Mouse (Mus musculus): ENCODE measurements at regions not wholly inside any gene's neighbourhood (a gene's known extent, or its start where the extent isn't known, plus 50 kb on each side); places are given as distances from the start of the nearest gene placed in this dataset.

DNA sequence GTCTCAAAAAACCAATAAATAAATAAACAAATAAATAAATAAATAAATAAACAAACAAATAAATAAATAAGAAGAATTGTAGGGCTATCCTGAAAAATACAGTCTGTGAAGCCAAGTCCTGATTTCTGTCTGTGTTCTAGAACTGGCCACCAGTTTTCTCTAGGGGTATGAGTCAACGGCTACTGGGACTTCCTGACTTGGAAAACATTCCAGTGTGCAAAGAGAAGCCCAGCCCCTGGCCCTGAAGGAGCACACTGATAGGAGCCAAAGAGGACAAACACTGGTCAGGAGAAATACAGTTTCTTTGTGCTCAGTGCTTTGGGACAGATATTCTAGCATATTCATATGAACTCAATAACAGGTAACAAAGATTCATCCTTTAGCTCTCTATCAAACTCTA, 271.3 kb upstream of the Thbs1 start:
- no peak for DNase-seq

DNA sequence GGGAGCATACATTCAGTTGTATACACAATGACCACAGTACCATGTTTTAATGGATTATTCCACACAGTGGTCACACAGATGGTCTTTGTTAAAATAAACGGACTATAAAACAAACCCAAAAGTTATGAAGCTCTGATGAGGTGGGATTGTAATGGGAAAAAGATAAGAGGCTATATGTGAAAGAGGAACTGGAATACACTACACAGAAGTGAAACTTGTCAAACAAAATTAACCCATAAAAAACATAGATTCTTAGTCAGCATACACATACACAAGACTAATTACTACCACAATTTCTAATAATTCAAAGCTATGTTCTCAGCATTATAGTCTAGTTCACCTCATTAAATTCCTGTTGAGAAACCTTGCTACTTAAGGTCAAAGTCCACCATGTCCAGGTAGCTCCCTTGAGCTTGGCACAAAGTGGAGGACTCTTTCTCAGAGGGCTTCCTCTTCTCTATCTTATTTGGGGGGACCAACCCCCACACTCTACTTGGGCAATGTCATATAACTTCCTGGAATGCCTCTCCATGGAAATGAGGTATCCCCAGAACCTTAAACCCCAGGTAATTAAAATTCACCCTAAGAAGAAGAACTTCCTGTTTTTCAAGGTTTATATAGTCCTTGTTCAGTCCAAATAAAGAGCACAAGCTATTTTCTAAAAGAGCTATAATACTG, 269.2 kb upstream of the Thbs1 start:
- DNase-seq: no peak

DNA sequence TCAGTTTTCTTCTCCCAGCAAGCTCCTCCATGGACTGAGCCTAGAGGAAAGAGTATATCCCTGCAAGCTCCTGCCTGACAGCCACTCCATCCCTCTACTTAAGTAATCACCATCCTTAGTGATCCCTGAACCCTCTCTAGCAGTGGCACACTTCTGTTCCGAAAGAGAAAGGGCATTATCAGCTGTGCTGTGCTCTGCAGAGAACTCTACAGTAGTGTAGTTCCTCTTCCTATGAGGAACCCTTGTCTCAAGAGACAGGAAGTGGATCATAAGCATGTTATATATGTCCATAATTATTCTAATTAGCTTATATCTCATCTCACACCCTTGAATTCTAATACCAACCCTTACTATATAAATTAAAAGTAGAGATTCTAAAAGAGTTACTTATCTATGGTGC, 259.2 kb upstream of the Thbs1 start:
- no peak for DNase-seq

DNA sequence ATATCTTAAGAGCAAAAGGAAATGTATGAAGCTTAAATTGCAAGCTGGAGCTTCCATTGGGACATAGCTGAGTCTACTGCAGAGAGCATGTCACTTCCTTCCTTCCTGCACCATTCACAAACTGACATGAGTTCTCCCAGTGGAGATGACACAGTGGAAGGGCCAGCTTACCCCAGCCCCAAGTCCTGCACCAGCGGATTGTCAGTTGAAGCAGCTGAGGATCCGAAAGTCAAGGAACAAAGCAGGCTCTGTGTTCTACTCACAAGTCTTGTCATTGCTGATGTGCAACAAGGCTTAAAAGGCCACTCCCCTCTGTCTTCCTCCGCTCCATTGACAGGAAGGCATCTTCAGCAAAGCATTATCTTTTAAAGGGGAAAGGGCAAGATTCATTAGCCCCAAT, 249.4 kb upstream of the Thbs1 start:
- no peak for DNase-seq

DNA sequence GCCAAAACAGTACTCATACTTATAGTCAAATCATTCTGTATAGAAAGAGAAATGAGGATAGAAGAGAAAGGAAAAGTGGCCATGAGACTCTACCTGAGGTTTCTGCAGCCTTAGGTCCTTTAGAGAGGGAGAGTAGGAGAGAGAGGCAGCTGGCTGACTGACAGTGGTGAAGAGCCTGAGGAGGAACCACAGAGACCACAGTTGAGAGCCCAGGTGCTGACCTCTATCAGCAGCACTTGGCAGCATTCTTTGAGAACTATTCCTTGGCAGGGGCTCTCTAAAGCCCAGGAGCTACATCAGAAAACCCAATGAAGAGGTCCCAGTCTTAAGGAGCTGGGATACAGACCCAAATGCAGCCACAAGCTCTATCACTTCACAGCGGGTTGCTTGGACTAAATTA, 246.6 kb upstream of the Thbs1 start:
- DNase-seq: no peak

DNA sequence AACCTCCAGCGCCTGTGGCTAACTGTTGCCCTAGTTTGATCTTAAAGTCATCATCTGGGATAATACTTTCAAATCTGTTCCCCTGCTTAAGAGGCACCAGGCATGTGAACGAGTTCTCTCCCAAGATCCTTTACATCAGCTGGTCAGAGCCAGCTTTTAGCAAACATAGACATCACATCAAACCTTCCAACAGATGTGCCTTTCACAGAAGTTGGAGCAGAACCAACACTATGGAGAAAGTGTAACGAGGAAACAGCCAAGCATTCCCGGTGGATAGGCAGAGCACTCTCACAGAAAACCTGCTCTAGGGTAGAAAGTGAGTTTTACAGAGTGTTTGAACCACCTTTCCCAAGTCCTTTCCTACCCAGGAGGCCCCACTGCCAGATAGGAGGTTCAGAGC, 244.7 kb upstream of the Thbs1 start:
- no peak for DNase-seq

DNA sequence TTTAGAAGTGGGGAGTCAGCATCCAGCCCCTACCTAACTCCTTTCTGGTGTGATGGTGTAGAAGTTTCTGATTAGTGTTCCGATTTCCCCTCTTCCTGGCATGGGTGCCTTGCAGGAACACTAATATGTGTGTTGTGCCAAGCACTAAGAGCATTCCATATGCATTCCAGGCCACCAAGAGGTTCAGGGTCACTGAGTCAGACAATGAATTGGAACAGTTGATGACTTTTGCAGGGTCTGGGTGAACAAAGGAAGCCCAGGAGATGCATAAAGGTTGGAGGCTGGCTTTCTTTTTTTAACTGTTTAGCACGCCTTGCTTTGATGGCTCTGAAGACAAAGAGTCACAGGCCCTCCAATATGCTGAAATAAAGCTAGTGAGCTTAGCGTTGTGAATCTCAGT, 244.3 kb upstream of the Thbs1 start:
- DNase-seq: no peak

DNA sequence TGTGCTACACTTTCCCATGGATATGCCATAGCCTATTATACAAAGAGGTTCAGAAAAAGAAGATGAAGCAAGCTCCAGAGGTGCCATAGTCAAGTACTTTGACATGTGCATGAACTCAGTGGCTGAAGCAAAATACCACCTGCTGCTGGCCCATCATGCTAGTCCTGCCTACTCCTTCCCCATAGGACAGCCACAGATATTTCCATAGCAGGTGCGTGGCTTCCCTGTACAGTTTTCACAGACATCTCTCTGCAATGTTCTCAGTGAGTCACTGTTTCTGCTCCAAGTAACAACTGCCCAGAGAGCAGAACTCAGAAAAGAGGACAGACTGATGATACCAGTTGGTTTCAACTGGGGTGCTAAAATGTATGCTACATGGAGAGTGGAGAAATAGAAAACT, 242.8 kb upstream of the Thbs1 start:
- no peak for DNase-seq

DNA sequence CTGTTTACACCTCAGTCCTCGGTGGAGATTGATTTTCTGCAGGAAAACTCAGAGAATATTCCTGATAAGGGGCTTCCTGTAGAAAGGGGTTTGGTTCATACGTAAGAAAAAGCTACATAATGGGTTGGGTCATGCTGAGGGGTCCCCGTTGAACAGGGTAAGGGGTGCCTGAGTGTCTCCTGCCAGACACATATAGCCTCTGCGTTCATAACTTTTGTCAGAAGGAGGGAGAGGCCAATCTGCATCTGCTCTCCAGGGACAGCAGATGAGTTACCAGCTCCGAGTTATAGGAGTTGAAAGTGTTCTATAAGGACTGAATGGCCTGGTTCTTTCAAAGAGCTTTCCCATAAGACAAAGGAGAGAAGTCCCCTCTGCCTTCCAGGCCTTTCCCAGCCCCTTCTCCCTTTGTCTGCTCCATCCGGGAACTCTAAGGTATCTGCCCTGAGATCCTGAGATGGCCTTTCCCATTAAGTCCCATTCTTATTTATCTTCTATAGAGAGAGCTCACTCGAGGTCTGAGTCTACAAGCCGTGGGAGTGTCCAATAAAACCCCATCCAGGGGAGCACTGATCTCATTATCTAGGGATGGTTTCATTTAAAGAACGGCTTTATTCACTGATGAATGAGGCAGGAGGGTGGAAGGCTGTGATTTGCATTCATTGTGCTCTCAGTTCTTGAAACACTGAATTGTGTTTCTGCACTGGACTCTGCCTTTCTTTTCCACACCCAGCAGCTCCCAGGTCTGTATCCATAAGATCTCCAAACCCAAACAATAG, 240.0 kb upstream of the Thbs1 start:
- DNase-seq: no peak

DNA sequence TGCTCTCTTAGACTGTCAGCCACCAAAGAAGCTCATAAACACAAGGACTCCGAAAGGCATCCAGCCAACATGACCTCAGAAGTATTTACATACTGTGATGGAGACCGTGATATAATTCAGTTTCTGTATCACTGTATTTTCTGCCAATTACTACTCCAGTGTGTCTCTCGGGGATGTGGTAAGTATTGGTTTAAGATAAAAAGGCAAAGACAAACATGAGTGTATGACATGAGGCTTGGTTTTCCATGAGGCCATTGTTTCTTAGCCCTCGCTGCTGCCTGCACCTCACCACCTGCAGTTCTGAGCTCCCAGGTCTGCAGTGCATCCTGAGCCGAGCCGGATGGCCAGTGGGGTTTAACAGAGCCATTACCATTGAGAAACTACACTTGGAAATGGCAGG, 233.9 kb upstream of the Thbs1 start:
- no peak for DNase-seq

DNA sequence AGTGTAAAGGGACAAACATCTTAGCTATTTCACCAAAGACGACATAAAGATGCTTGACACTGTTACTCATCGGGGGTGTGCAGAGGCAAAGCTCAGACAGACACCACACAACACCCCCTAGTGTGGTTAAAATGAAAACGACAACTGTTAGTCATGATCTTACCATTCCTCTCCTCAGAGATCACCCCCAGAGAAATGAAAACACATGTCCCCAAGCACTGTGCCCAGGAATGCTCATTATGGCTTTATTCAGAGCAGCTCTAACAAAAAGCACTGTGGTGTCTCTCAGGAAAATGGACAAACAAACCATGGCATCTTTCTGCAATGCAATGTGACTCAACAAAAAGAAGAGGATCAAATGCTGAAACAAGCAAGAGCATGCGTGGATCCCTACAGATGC, 229.5 kb upstream of the Thbs1 start:
- no peak for DNase-seq

DNA sequence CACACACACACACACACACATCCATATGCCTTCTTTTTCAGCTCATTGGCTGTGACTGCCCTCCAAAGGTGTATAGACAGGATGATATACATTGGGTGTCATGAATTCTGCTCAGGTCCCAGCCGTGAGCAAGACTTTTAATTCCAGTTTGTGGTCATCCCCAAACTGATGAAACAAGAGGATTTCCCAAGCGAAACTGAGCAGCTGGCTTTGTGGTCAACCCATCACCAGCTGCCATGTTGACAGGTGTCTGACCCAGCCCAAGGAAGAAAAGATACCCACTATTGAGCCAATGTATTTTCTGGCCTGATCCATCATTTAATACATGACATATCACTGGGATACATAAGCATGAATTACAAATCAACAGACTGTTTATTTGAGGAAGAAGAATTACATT, 228.8 kb upstream of the Thbs1 start:
- no peak for DNase-seq

DNA sequence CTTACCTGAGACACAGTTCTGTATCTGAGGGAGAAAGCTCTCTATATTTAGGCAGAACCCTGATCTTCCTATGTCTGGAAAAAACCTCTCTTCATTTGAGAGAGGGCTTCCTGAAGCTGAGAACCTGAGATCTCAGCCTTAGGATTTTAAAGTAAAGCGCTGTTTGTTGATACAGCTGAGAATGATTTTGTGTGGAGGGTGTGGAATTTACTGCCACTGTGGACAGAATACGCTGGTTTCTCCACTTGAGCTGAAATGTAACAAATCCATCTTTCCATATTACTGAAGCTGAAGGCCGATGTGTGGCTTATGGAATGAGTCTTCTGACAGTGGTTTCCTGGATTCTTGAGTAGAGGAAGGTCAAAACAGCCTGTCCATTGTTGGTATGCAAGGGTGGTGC, 225.2 kb upstream of the Thbs1 start:
- no peak for DNase-seq

DNA sequence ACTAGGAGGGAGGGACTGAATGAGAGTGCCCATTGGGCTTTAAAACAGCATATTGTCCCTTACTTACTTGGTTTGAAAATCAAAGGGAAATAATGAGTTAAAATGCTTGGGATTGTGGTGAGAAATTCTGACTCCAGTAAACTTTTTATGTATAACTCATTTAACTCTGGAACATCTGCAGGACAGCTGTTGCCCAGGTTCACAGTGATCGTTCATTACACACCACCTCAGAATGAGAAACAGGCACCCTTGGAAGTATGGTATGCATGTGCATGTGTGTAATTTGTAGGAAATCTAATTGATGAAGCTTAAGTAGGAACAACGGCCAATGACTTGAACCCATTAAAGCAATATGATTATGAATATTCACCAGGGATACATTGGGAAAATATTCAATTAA, 210.4 kb upstream of the Thbs1 start:
- DNase-seq: no peak

DNA sequence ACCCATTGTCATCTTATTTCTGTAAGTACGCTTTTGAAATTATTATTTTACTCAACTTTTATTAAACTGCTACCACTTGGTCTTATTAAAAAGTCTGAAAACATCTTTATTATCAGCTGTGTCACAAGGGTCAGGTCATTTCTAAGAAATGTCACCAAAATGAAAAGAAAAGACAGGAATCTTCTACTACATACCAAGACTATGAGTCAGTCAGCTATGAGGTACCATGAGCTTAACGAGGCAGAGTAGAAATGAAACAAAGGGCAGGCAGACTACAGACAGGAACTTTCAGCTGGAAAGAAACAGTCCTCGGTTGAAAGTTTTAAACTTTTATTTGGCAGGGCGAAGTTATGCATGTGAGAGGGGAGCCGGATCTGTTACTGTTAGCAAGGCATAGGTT, 208.8 kb upstream of the Thbs1 start:
- DNase-seq: no peak

DNA sequence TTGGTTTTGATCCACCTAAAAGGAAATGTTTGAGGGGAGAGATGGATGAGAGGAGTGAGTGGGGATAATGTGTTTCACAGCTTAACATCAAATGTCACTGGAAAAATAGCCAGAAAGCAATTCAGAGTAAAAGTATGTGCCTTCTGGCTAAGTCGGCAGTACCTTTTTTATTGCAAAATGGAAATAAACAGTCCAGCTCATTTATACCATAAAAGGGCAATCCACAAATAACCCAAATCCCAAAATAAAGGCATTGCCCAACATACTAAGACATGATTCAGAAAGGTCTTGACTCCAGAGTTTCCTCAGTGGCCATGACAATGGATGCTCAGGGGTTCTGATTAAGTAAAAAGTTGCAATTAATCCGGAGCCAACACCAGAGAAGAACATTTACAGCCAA, 208.0 kb upstream of the Thbs1 start:
- DNase-seq: no peak

DNA sequence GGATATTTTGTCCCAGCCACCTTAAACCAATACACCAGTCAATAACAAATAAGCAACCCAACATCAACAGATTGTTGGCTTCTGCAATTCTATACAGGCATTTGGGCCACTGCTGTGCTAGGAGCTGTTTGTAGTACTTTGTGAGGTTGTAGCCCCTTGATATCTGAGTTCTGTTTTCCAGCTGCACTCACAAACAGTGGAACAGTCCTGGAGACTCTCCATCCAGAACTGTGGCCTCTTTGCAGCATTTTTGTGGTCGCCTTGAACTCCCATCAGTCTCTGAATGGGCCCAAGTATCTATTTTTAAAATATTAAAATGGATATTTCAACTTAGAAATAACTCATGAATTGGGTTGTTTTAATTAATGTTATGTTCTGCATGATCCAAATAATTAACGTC, 205.2 kb upstream of the Thbs1 start:
- no peak for DNase-seq

DNA sequence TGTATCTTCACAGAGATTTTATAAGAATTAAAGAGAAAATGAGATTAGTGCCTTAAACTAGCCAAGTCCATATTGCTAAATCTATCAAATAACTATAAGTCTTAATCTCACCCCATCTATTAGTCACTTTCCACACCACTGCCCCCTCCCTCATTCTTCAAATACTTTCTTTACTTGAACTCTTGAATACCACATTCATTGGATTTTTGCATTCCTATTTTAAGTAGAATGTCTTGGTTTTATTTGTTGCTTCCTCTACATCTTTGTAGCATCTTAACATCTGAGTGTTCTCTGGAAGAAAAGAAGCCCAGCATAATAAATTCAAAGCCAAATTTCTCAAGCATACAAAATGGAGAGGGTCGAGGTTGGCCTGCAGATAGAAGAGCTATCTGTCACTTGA, 200.9 kb upstream of the Thbs1 start:
- no peak for DNase-seq

DNA sequence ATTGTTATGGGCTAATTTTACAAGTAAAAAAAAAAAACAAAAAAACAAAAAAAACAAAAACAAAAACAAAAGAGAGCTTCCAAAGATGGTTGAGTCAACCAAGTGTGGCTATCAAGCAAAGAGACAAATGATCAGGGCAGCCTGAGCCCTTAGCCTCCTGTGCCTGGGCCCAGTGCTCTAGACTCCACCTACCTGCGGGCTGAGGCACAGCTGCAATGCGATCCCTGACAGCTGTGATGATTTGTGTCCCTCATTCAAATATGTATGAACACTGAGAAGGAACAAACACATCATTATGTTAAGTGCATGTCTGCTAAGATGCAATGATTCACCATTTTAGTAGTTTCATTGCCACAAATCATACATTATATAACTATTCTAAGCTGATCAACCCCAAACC, 199.0 kb upstream of the Thbs1 start:
- peak; percentile 11 for DNase-seq

DNA sequence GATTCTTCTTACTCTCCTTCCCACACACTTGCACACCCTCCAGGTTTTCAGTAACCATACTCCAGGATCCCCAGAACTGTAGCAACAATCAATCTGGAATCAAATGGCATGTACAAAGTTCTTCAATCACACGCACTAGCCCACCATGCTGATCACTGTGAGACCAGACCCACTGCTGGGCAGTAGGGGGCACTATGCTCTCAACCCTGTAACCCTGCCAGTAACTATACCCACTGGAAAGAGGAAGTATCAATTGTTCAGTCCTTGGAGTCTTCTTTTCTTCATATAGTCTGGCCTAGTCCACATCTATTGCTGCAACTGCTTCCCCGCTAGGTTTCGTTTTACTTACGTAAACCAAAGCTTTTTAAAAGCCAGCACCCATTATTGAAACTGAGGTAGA, 197.8 kb upstream of the Thbs1 start:
- peak; percentile 30 for DNase-seq

DNA sequence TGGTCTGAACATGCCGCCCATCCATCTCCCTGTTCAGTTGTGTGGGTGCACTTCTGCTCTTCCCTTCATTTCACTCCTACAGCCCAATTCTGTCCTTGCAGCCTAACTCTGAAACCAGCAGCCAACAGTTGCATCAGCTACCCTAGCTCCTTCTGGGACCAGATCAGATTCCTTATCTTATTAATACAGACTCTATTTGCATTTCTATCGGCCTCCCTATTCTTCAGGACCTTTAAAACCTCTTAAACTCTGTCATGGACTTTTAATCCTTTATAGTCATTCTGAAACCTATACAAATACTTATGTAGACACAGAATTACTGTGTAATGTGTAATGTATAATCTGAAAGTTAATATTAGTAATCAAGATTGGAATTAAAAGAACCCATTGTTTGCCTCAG, 195.9 kb upstream of the Thbs1 start:
- no peak for DNase-seq

DNA sequence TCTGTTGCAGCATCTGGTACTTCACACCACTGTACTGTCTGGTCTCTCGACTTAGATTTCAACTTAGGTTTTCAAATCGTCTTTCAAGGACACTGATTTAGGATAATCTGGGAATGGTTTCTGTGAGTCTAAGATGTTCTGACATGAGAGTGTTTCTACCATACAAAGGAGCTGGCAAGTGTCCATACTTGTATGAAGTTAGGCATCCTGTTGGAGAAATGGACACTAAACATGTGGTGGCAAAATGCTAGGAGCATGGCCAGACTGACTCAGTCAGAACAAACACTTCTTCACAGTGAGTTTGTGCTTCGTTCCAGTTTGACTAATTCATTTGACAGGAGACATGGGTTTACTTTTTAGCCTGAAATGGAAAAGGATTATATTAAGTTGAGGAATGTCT, 194.5 kb upstream of the Thbs1 start:
- no peak for DNase-seq

DNA sequence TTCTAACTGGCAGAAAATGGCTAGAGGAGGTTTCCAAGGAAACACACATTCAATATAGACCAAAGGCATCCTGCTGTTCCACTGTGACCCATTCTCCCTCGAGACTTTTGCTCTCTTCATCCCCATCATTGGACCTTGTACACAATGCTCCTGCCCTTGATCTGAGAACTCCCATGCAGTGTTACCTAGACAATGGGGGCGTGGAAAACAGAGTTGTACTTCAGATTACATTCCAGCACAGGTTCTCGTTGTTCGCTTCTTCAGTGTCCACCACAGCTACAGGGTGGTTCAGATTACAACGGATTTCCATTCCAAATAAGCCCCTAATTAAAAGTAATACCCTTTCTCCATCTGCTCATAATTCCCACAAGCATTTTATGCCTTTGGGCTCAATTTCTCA, 186.8 kb upstream of the Thbs1 start:
- DNase-seq: no peak

DNA sequence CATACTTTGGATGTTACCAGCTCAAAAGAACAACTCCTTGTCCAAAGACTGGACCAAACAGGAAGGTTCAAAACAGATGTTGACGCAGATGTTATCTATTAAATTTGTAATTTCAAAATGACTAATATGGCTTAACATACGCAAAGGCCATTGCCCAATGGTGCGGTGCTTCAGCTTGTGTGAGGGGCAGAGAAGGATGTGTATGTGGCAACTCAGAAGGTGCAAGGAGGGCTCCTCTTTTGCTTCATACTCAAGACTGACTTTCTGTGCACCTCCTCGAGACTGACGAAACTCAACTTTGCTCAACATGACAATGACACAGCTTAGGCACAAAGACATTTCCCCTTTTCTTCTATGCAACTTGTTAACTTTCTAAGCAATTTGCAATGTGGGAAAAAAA, 186.3 kb upstream of the Thbs1 start:
- DNase-seq: no peak

DNA sequence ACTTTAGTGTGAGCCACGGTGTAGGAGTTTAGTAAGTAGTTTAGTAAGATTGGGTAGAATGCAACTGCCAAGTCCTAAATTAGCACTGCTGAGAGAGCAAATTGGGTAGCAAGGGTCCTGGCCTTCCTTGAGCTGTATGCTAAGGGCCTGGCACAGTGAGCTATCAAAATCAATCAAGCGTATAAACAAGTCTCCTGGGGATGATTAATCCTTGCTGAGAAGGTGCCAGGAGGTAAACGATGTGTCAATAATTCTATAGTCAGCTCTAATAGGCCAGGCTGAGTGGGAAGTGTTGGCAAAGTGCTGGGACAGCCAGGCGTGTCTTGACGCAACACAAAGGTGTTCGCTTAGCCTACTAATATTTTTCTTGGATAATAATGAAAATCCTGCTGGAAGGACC, 183.6 kb upstream of the Thbs1 start:
- DNase-seq: no peak

Data from thymus, postnatal 4 days (tissue).